Mouse (Mus musculus) heart, postnatal 0 days (tissue): ENCODE measurements around the gene Spsb1.

Source experiments
- CTCF ChIP-seq: IDR thresholded peaks from 2 replicates; pipeline ENCODE4 v1.5.1; 2016; ENCODE audit warnings: antibody characterized with exemption, control low read depth, low read depth
- EP300 ChIP-seq: IDR thresholded peaks from 2 replicates; pipeline ENCODE4 v1.6.1; 2016; ENCODE audit warnings: antibody characterized with exemption, low read depth

DNA sequence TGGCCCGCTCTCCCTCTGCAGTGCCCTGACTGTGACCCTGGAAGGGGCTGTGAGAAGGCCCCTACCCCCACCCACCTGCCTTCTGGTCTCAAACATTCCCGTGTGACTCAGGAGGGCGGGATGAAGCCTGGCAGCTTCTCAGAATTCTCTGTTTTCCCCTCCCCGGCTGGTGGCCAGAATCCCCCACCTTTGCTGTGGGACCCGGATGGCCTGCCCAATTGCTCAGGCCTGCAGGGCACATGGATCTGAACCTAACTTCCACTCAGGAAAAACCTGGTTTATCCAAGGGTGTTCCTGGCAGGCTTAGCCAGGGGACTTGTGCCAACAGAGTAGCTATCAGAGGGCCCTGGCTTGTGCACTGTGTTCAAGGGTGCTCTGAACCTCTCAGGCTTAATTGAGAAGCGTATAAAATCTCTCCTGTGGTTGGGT is 76.8 kb downstream of the Spsb1 start:
- TF ChIP-seq CTCF (no peak), EP300 (no peak)
